Mouse (Mus musculus) neural tube, embryonic 11.5 days (tissue): ENCODE measurements around the gene Hist1h2ac. TPM values are rescaled to one million over a fixed set of nuclear protein-coding genes. Genes with fewer than 3 reads are reported as not detected.

ENCODE experiments used
- microRNA-seq: library from miRNA; unstranded; fragments of <30 nt; microRNA quantifications from one replicate; pipeline ENCODE4, GENCODE M21; 2016
- polyA plus RNA-seq: library from polyadenylated mRNA; unstranded; fragments of >200 nt; fragmentation: Nextera tagmentation; extraction: Ambion mirVana; gene quantifications from 2 replicates; pipeline ENCODE4 v1.2.1, GENCODE M21; 2014

Gene Hist1h2ac
- polyA plus RNA-seq, 1 experiment from 2014 or later: 0.97 TPM

Small RNA genes within 50 kb of the gene (microRNA-seq; reads per million reads assigned to microRNA genes)
- gene Gm44350: not detected

Other genes starting within 250 kb of the Hist1h2ac start
- 0.16 TPM in 1 of 2 replicates, not detected in the other for gene Btn1a1, start 218.0 kb downstream of the Hist1h2ac start, polyA plus RNA-seq
- gene Btn2a2, start 195.1 kb downstream of the Hist1h2ac start, polyA plus RNA-seq: 0.65 and 0.81 TPM in 2 replicates
- 3.4 and 6.8 TPM in 2 replicates for gene Hist1h4h, start 152.9 kb downstream of the Hist1h2ac start, polyA plus RNA-seq
- gene Hist1h2af, start 150.0 kb downstream of the Hist1h2ac start, polyA plus RNA-seq: 1.6 and 2.1 TPM in 2 replicates
- 3.3 and 4.3 TPM in 2 replicates for gene Hist1h3g, start 148.5 kb downstream of the Hist1h2ac start, polyA plus RNA-seq
- 0.82 and 1.3 TPM in 2 replicates for gene Hist1h2bh, start 140.6 kb downstream of the Hist1h2ac start, polyA plus RNA-seq
- 0.51 and 1.4 TPM in 2 replicates for gene Hist1h3f, start 139.9 kb downstream of the Hist1h2ac start, polyA plus RNA-seq
- gene Hist1h4f, start 132.3 kb downstream of the Hist1h2ac start, polyA plus RNA-seq: 0.94 and 1.5 TPM in 2 replicates
- 0.58 TPM in 2 replicates for gene Hist1h1d, start 130.7 kb downstream of the Hist1h2ac start, polyA plus RNA-seq
- gene Hist1h3e, start 121.6 kb downstream of the Hist1h2ac start, polyA plus RNA-seq: 6.4 and 6.9 TPM in 2 replicates
- 61.5 and 64.3 TPM in 2 replicates for gene Hist1h2ae, start 112.7 kb downstream of the Hist1h2ac start, polyA plus RNA-seq
- gene Hist1h2bg, start 112.6 kb downstream of the Hist1h2ac start, polyA plus RNA-seq: 6.9 and 10.2 TPM in 2 replicates
- gene Hist1h2bf, start 109.8 kb downstream of the Hist1h2ac start, polyA plus RNA-seq: 3.4 and 4.1 TPM in 2 replicates
- 0.90 and 4.0 TPM in 2 replicates for gene Hist1h2ad, start 109.6 kb downstream of the Hist1h2ac start, polyA plus RNA-seq
- gene Hist1h3d, start 108.2 kb downstream of the Hist1h2ac start, polyA plus RNA-seq: 8.1 and 10.4 TPM in 2 replicates
- gene Hist1h4d, start 102.3 kb downstream of the Hist1h2ac start, polyA plus RNA-seq: 89.4 and 91.9 TPM in 2 replicates
- gene Hist1h2be, start 62.8 kb downstream of the Hist1h2ac start, polyA plus RNA-seq: 1.7 and 1.8 TPM in 2 replicates
- gene Hist1h1e, start 61.4 kb downstream of the Hist1h2ac start, polyA plus RNA-seq: 16.3 and 18.2 TPM in 2 replicates
- gene Hist1h2bc, start 251 bp upstream of the Hist1h2ac start, polyA plus RNA-seq: 21.3 and 22.2 TPM in 2 replicates
- gene Hist1h1t, start 11.9 kb upstream of the Hist1h2ac start, polyA plus RNA-seq: not detected in 2 replicates
- gene Hist1h4c, start 14.5 kb upstream of the Hist1h2ac start, polyA plus RNA-seq: 4.1 and 5.2 TPM in 2 replicates
- 3.2 and 3.3 TPM in 2 replicates for gene Hfe, start 26.9 kb upstream of the Hist1h2ac start, polyA plus RNA-seq
- 12.2 and 15.3 TPM in 2 replicates for gene Hist1h1c, start 54.9 kb upstream of the Hist1h2ac start, polyA plus RNA-seq
- gene Hist1h3c, start 61.7 kb upstream of the Hist1h2ac start, polyA plus RNA-seq: 8.3 and 10.6 TPM in 2 replicates
- 2.4 and 2.9 TPM in 2 replicates for gene Hist1h2bb, start 62.8 kb upstream of the Hist1h2ac start, polyA plus RNA-seq
- 33.1 and 47.3 TPM in 2 replicates for gene Hist1h2ab, start 67.2 kb upstream of the Hist1h2ac start, polyA plus RNA-seq
- 6.2 and 8.4 TPM in 2 replicates for gene Hist1h3b, start 68.3 kb upstream of the Hist1h2ac start, polyA plus RNA-seq
- gene Hist1h4b, start 73.1 kb upstream of the Hist1h2ac start, polyA plus RNA-seq: 4.3 and 9.0 TPM in 2 replicates
- not detected in 2 replicates for gene Hist1h4a, start 77.3 kb upstream of the Hist1h2ac start, polyA plus RNA-seq
- 2.3 and 4.3 TPM in 2 replicates for gene Hist1h3a, start 78.4 kb upstream of the Hist1h2ac start, polyA plus RNA-seq
- gene Hist1h1a, start 79.7 kb upstream of the Hist1h2ac start, polyA plus RNA-seq: 1.1 and 3.6 TPM in 2 replicates
- gene Trim38, start 86.0 kb upstream of the Hist1h2ac start, polyA plus RNA-seq: not detected in 2 replicates
- not detected in 2 replicates for gene Slc17a2, start 123.0 kb upstream of the Hist1h2ac start, polyA plus RNA-seq
- not detected in 2 replicates for gene Slc17a3, start 155.5 kb upstream of the Hist1h2ac start, polyA plus RNA-seq
- gene Slc17a1, start 183.8 kb upstream of the Hist1h2ac start, polyA plus RNA-seq: not detected in 2 replicates
- 0.49 and 0.64 TPM in 2 replicates for gene Slc17a4, start 231.1 kb upstream of the Hist1h2ac start, polyA plus RNA-seq